Mouse (Mus musculus): ENCODE measurements around the gene Tarbp2. TPM values are rescaled to one million over a fixed set of nuclear protein-coding genes. Genes with fewer than 3 reads are reported as not detected.

Gene Tarbp2
- polyA plus RNA-seq, 1 experiment from 2014 or later = 88.1 TPM

- Histone ChIP-seq H3K27ac (ENCODE audit: low read length) (no peak overlapping the region), H3K4me3 (ENCODE audit: low read length) (no peak overlapping the region), H3K4me1 (ENCODE audit: control insufficient read depth, insufficient read depth, low read length) (no peaks in the 10 kb centered on the region), H3K27me3 (ENCODE audit: control insufficient read depth, insufficient read depth, low read length) (no peaks in the 10 kb centered on the region), H3K9ac (ENCODE audit: low read length) (no peak overlapping the region), H3K9me3 (replicated peaks; ENCODE audit: control insufficient read depth, low read length) (no peaks in the 10 kb centered on the region), H3K4me2 (ENCODE audit: low read depth, low read length) (no peak overlapping the region), H3K36me3 (ENCODE audit: control insufficient read depth, insufficient read depth) (peaks cover 49% of the 10 kb centered on the region)
- ATAC-seq (replicated peaks; ENCODE audit: extremely low read depth, insufficient read depth, low FRiP score) = no peak
- WGBS = 97% methylated on average over 1 of the region's 1 CpGs
These were observed 10.4 kb downstream of the Tarbp2 start for GRCm38 (mm10) chr15:102528396-102528795.

- Histone ChIP-seq H3K4me3 (ENCODE audit: low read length) (no peak overlapping the region), H3K4me1 (ENCODE audit: control insufficient read depth, insufficient read depth, low read length) (no peaks in the 10 kb centered on the region), H3K9me3 (replicated peaks; ENCODE audit: control insufficient read depth, low read length) (no peaks in the 10 kb centered on the region), H3K27me3 (ENCODE audit: control insufficient read depth, insufficient read depth, low read length) (no peaks in the 10 kb centered on the region), H3K27ac (ENCODE audit: low read length) (no peak overlapping the region), H3K9ac (ENCODE audit: low read length) (no peak overlapping the region), H3K36me3 (ENCODE audit: control insufficient read depth, insufficient read depth) (peaks cover 49% of the 10 kb centered on the region), H3K4me2 (ENCODE audit: low read depth, low read length) (no peak overlapping the region)
- 79% methylated on average over 4 of the region's 4 CpGs for WGBS
- ATAC-seq (replicated peaks; ENCODE audit: extremely low read depth, insufficient read depth, low FRiP score) = no peak
These were observed 12.6 kb downstream of the Tarbp2 start for GRCm38 (mm10) chr15:102530566-102530965.

GRCm38 (mm10) chr15:102531586-102531985 is 13.6 kb downstream of the Tarbp2 start:
- Histone ChIP-seq H3K36me3 (ENCODE audit: control insufficient read depth, insufficient read depth) (peaks cover 56% of the 10 kb centered on the region), H3K9ac (ENCODE audit: low read length) (no peak overlapping the region), H3K27ac (ENCODE audit: low read length) (no peak overlapping the region), H3K4me2 (ENCODE audit: low read depth, low read length) (no peak overlapping the region), H3K9me3 (replicated peaks; ENCODE audit: control insufficient read depth, low read length) (no peaks in the 10 kb centered on the region), H3K4me3 (ENCODE audit: low read length) (no peak overlapping the region), H3K4me1 (ENCODE audit: control insufficient read depth, insufficient read depth, low read length) (no peaks in the 10 kb centered on the region), H3K27me3 (ENCODE audit: control insufficient read depth, insufficient read depth, low read length) (no peaks in the 10 kb centered on the region)
- ATAC-seq (replicated peaks; ENCODE audit: extremely low read depth, insufficient read depth, low FRiP score) = no peak
- WGBS = 85% methylated on average over 4 of the region's 4 CpGs

GRCm38 (mm10) chr15:102532106-102532900 is 14.3 kb downstream of the Tarbp2 start:
- no peaks in the 10 kb centered on the region for H3K27me3 ChIP-seq (ENCODE audit: control insufficient read depth, insufficient read depth, low read length)
- ATAC-seq (replicated peaks; ENCODE audit: extremely low read depth, insufficient read depth, low FRiP score) = no peak
- 88% methylated on average over 3 of the region's 3 CpGs for WGBS
- H3K4me3 ChIP-seq (ENCODE audit: low read length) = no peak overlapping the region
- H3K9ac ChIP-seq (ENCODE audit: low read length) = no peak overlapping the region
- H3K27ac ChIP-seq (ENCODE audit: low read length) = no peak overlapping the region
- H3K4me1 ChIP-seq (ENCODE audit: control insufficient read depth, insufficient read depth, low read length) = no peaks in the 10 kb centered on the region
- no peak overlapping the region for H3K4me2 ChIP-seq (ENCODE audit: low read depth, low read length)
- H3K36me3 ChIP-seq (ENCODE audit: control insufficient read depth, insufficient read depth) = peaks cover 61% of the 10 kb centered on the region
- H3K9me3 ChIP-seq (replicated peaks; ENCODE audit: control insufficient read depth, low read length) = no peaks in the 10 kb centered on the region

GRCm38 (mm10) chr15:102533926-102534325 is 15.9 kb downstream of the Tarbp2 start:
- Histone ChIP-seq H3K27me3 (ENCODE audit: control insufficient read depth, insufficient read depth, low read length) (no peaks in the 10 kb centered on the region), H3K27ac (ENCODE audit: low read length) (no peak overlapping the region), H3K9me3 (replicated peaks; ENCODE audit: control insufficient read depth, low read length) (no peaks in the 10 kb centered on the region), H3K9ac (ENCODE audit: low read length) (no peak overlapping the region), H3K4me1 (ENCODE audit: control insufficient read depth, insufficient read depth, low read length) (no peaks in the 10 kb centered on the region), H3K4me3 (ENCODE audit: low read length) (no peak overlapping the region), H3K4me2 (ENCODE audit: low read depth, low read length) (no peak overlapping the region), H3K36me3 (ENCODE audit: control insufficient read depth, insufficient read depth) (peaks cover 55% of the 10 kb centered on the region)
- no peak for ATAC-seq (replicated peaks; ENCODE audit: extremely low read depth, insufficient read depth, low FRiP score)
- WGBS = 86% methylated on average over 7 of the region's 7 CpGs

GRCm38 (mm10) chr15:102544801-102545200 is 26.8 kb downstream of the Tarbp2 start:
- peaks cover 36% of the 10 kb centered on the region for H3K36me3 ChIP-seq (ENCODE audit: control insufficient read depth, insufficient read depth)
- H3K27me3 ChIP-seq (ENCODE audit: control insufficient read depth, insufficient read depth, low read length) = no peaks in the 10 kb centered on the region
- H3K4me3 ChIP-seq (ENCODE audit: low read length) = no peak overlapping the region
- no peak overlapping the region for H3K4me2 ChIP-seq (ENCODE audit: low read depth, low read length)
- no peak overlapping the region for H3K9ac ChIP-seq (ENCODE audit: low read length)
- peaks cover 12% of the 10 kb centered on the region for H3K4me1 ChIP-seq (ENCODE audit: control insufficient read depth, insufficient read depth, low read length)
- H3K27ac ChIP-seq (ENCODE audit: low read length) = no peak overlapping the region
- ATAC-seq (replicated peaks; ENCODE audit: extremely low read depth, insufficient read depth, low FRiP score) = no peak
- 91% methylated on average over 4 of the region's 4 CpGs for WGBS
- 0 out of 2 replicates have a peak, but pooled peaks cover 3% of the 10 kb centered on the region for H3K9me3 ChIP-seq (replicated peaks; ENCODE audit: control insufficient read depth, low read length)

- Histone ChIP-seq H3K27ac (ENCODE audit: low read length) (peak overlapping the region; percentile 81; the same call in 1 of the 2 replicates), H3K9ac (ENCODE audit: low read length) (no peak overlapping the region), H3K4me2 (ENCODE audit: low read depth, low read length) (no peak overlapping the region), H3K4me1 (ENCODE audit: control insufficient read depth, insufficient read depth, low read length) (peaks cover 12% of the 10 kb centered on the region), H3K27me3 (ENCODE audit: control insufficient read depth, insufficient read depth, low read length) (no peaks in the 10 kb centered on the region), H3K36me3 (ENCODE audit: control insufficient read depth, insufficient read depth) (peaks cover 32% of the 10 kb centered on the region), H3K4me3 (ENCODE audit: low read length) (no peak overlapping the region), H3K9me3 (replicated peaks; ENCODE audit: control insufficient read depth, low read length) (0 out of 2 replicates have a peak, but pooled peaks cover 3% of the 10 kb centered on the region)
- whole genome bisulfite sequencing = 87% methylated on average over 3 of the region's 3 CpGs
- no peak for ATAC-seq (replicated peaks; ENCODE audit: extremely low read depth, insufficient read depth, low FRiP score)
These were observed 28.3 kb downstream of the Tarbp2 start for GRCm38 (mm10) chr15:102546246-102546645.

- H3K9ac ChIP-seq (ENCODE audit: low read length) = no peak overlapping the region
- WGBS = 64% methylated on average over 3 of the region's 3 CpGs
- no peaks in the 10 kb centered on the region for H3K27me3 ChIP-seq (ENCODE audit: control insufficient read depth, insufficient read depth, low read length)
- H3K4me1 ChIP-seq (ENCODE audit: control insufficient read depth, insufficient read depth, low read length) = peaks cover 12% of the 10 kb centered on the region
- ATAC-seq (replicated peaks; ENCODE audit: extremely low read depth, insufficient read depth, low FRiP score) = peak; percentile 82
- H3K4me2 ChIP-seq (ENCODE audit: low read depth, low read length) = no peak overlapping the region
- H3K27ac ChIP-seq (ENCODE audit: low read length) = peak overlapping the region; percentile 81
- 0 out of 2 replicates have a peak, but pooled peaks cover 2% of the 10 kb centered on the region for H3K9me3 ChIP-seq (replicated peaks; ENCODE audit: control insufficient read depth, low read length)
- no peak overlapping the region for H3K4me3 ChIP-seq (ENCODE audit: low read length)
- H3K36me3 ChIP-seq (ENCODE audit: control insufficient read depth, insufficient read depth) = peaks cover 29% of the 10 kb centered on the region
These were observed 28.9 kb downstream of the Tarbp2 start for GRCm38 (mm10) chr15:102546677-102547427.

GRCm38 (mm10) chr15:102547478-102547877 is 29.5 kb downstream of the Tarbp2 start:
- Histone ChIP-seq H3K27ac (ENCODE audit: low read length) (peak overlapping the region; percentile 81), H3K9me3 (replicated peaks; ENCODE audit: control insufficient read depth, low read length) (no peaks in the 10 kb centered on the region), H3K27me3 (ENCODE audit: control insufficient read depth, insufficient read depth, low read length) (no peaks in the 10 kb centered on the region), H3K36me3 (ENCODE audit: control insufficient read depth, insufficient read depth) (peaks cover 28% of the 10 kb centered on the region), H3K4me2 (ENCODE audit: low read depth, low read length) (no peak overlapping the region), H3K4me3 (ENCODE audit: low read length) (no peak overlapping the region), H3K4me1 (ENCODE audit: control insufficient read depth, insufficient read depth, low read length) (peaks cover 12% of the 10 kb centered on the region), H3K9ac (ENCODE audit: low read length) (no peak overlapping the region)
- no peak for ATAC-seq (replicated peaks; ENCODE audit: extremely low read depth, insufficient read depth, low FRiP score)
- 94% methylated on average over 3 of the region's 3 CpGs for WGBS
